Mouse (Mus musculus) ovary, postnatal 10 days (tissue): Measurements from ENCODE around the gene Hpcal1.
"Not testable (repeated sequence)": the region's sequence is repeated elsewhere in the genome, so short reads cannot be mapped to it uniquely, and the experiment has no call there.

ENCODE experiments used
- DNase-seq: peaks from one replicate; pipeline ENCODE4 v3.0.0; 2022; ENCODE audit warnings: low spot score

Hpcal1 gene

DNA sequence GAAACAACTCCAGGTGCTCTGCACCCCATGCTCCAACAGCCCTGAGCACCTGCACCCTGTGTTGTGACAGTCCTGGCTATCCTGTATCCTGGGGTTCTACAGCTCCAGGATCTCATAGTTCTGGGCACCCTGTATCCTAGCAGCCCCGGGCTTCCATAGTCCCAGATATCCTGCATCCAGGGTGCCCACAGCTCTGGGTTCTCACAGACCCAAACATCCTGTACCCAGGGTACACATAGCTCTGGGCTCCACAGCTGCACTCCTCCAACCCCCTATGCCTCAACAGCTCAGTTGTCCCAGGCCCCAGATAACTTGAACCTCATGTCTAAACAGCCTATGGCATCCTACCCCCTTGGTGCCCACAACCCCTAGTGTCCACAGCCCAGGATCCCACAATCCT is 49.6 kb downstream of the Hpcal1 start:
- DNase-seq: no peak

DNA sequence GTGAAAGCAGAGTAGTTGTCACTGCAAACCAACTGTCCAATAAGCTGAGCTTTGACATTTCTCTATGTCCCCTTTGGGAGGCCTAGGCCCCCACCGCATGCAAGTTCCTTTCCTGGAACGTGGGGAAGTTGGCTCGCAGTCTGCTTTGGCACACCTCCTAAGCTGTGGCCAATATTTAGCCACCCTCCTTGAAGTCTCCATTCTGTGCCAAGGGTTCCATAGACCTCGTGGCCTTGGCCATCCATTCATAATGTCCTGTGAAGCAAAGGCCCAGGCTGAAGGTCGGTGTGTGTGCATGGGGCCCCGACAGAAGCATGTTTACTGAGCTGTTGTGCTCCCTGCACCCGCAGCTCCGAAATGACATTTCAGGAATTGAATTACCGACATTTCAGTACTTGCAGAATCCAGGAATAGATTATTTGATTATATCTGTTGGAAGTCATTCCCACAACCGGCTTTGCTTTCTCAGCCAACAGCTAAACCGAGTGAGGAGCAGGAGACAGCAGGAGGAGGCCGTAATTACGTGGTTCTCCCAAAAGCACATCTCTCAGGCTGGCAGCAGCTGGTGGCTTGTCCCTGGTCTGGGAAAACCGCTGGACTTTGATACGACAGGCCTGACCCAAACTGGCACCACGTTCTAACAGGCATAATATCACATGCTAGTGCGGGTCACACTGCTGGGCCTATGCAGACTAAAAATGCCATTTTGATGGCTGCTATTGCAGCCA is 51.1 kb downstream of the Hpcal1 start:
- no peak for DNase-seq

- DNase-seq: no peak
Measured at GRCm38 (mm10) chr12:17742571-17743321, 52.1 kb downstream of the Hpcal1 start.

- no peak for DNase-seq
Measured at GRCm38 (mm10) chr12:17745431-17745830, 54.8 kb downstream of the Hpcal1 start.

DNA sequence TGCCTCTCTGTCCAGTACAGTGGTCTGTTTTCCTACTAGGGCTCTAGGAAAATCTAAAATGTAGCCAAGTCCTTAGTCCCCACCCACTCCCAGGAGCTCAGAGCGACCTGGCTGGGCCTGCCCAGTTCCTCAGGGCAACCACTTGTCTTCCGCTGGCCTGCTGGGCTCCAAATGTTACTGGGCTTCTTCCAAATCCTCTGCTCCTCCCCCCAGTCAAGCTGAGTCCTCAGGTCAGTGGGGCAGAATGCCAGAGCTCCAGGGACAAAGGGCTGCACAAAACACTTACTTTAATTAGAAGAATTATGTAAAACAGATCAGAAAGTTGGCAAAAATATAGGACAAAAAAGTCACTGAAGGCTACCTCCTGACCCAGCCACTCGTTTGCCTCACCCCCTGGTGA is 56.1 kb downstream of the Hpcal1 start:
- peak; percentile 54 for DNase-seq

- DNase-seq: no peak
Measured at GRCm38 (mm10) chr12:17747191-17748154, 56.8 kb downstream of the Hpcal1 start.

- no peak for DNase-seq
Measured at GRCm38 (mm10) chr12:17748155-17748529, 57.5 kb downstream of the Hpcal1 start.

DNA sequence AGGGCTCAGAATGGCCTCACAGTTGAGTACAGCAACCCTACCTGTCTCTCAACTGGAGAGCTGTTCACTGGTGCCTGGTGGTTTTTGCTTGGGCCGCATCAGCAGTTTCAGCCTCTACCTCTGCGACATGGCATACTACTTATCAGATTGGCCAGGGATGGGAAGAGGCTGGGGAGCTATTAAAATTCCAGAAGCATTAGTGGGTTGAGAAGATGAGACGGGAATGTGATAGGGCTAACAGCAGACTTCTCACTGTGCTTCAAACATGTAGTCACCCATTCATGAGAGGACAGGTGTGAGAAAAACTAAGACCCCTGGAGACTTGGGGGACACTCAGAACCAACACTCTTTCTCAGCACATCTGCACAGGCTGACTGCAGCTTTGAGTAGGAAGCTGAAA is 59.1 kb downstream of the Hpcal1 start:
- no peak for DNase-seq

GRCm38 (mm10) chr12:17750500-17750899 is 59.8 kb downstream of the Hpcal1 start:
- no peak for DNase-seq

- DNase-seq: no peak
Measured at GRCm38 (mm10) chr12:17752828-17753227, 62.2 kb downstream of the Hpcal1 start.

DNA sequence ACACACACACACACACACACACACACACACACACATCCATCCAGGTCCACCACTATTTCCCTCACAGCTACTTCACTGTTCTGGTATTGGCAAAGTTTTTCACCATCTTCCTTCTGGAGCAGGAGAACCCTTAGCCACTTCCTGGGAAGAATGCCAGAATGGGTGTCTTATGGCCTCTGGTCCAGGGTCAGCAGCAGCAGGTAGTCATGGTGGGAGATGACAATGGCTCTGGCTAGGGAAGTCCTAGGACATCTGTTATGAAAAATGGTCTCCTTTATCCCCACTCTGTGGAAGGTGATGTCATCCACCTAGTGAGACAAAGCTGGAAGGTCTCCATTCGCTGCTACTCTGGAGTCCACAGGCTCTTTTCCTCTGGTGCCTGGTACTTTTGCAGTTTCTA is 64.1 kb downstream of the Hpcal1 start:
- no peak for DNase-seq

DNA sequence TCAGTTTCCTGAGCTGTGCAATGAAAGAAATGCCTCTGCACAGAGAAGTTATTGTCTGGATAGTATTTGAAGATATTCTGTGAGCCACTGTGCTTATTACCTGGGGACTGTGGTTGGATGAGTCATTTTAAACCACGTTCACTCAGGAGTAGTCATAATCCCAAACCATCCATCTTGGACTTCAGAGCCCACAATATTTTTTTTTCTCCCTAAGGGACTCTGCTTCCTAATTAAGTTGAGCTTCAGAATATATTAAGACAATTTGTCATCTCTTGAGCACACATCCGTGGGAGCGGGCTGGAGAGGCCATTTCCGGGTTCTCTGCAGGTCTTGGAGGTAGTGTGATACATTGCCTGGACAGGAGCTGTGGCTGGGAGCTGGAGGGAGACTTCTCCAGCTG is 66.2 kb downstream of the Hpcal1 start:
- no peak for DNase-seq

- no peak for DNase-seq
Measured at GRCm38 (mm10) chr12:17762286-17762933, 71.8 kb downstream of the Hpcal1 start.

GRCm38 (mm10) chr12:17763054-17763453 is 72.4 kb downstream of the Hpcal1 start:
- DNase-seq: no peak

- no peak for DNase-seq
Measured at GRCm38 (mm10) chr12:17764005-17764404, 73.3 kb downstream of the Hpcal1 start.

DNA sequence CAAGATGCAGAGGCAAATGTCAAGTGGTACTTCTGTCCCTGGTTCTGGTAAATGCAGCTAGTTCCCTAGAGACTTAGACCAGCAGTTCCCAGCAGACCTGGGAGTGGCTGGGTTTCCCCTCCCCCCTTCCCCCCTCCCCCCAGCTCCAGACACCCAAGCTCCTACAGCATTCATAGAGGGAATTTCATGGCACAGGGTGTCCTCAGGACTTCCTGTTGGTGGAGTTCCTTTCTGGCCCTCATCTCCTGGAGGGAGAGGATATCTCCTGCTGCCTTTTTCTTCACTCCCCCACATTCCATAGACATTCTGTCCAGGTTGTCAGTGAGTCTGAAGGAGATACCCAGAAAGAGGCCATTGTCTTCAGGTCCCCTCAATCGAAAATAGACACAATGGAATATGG is 76.9 kb downstream of the Hpcal1 start:
- not testable (repeated sequence) for DNase-seq

DNA sequence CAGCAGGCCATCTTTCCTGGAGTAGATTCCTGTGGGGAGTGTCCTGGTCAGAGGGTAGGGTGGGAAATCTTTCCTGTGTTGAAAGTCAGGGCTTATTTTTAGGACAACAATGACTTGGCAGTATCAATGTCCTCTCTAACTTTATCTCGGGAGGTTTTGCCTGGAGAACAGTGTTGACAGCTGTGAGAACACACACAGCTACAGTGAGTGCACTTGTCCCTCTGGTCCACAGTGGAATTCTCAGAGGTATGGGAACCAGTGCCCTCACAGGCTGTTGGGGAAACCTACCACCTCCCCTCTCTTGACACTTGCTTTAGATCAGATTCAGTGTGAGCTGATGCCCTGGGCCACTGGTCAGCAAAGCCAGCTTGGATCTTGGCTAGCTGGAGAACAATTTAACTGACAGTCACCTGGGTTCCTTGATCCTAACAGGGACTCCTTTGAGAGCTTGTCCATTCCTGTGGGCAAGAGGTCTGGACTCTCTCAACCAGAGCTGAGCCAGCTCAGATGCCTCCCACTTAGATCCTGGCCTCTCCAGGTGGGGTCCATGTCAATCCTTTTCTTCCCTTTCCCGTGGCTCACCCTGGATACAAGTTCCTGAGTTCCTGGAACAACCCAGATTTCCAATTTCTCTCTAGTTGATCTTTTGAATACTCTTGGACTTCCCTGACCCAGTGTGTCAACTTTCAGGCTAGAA is 79.0 kb downstream of the Hpcal1 start:
- DNase-seq: no peak

DNA sequence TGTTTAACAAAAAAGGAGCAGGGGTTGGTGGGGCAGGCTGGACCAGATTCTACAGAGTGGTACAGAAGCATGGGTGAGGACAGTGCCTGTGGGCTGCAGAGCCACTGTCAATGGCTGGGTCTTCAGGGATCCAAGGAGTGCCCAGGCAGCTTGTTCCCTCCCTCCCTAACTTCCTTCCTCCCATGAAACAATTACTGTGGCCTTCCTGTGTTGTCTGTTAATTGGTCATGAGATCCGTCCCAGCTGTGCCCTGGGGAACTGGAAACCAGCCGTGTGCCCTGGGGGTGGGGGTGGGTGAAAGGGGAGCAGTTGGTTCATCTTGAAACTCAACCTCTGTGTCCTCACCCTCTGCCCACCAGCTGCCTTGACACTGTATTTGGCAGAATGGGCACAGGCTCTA is 79.9 kb downstream of the Hpcal1 start:
- DNase-seq: no peak

GRCm38 (mm10) chr12:17773721-17774120 is 83.1 kb downstream of the Hpcal1 start:
- DNase-seq: not testable (repeated sequence)

DNA sequence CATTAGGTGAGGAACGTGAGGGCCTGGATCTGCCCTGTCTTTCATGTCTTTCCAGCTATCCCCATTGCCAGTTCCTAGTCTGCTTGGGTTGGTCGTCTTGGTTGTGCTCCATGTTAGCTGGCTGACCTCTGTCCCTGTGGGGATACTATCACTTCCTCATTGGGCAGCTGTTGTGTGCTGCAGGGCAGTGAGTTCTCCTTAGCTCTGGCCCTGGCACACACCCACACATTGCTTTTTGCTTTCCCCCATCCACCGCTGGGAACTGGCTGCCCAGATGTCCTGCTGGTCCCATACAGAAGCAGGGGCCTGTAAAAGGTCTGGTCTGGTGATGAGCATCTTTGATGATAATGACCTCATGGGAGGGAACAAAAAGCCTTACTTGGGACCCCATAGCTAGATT is 84.2 kb downstream of the Hpcal1 start:
- DNase-seq: not testable (repeated sequence)

DNA sequence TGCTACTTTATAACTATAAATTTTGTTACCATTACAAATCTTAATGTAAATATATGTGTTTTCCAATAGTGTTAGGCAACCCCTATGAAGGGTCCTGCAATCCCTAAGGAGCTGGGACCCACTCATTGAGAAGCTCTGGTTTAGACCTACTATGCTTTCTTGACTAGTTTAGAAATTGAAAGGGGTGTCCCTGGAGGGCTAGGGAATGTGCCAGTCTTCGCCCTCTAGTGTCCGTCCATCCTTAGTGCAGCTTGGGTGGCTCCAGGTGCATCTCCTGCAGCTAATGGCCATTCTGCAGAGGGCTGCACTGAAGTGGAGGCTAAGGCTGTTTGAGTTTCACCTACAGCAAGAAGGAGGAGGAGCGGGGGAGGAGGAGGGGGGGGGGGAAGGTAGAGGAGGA is 87.7 kb downstream of the Hpcal1 start:
- DNase-seq: no peak
